Mouse (Mus musculus) hindbrain, postnatal 0 days (tissue): Measurements from ENCODE around the gene Hint1. TPM values are rescaled to one million over a fixed set of nuclear protein-coding genes. Genes with fewer than 3 reads are reported as not detected.

Source experiments
- ATAC-seq: fragments of 200-750 bp; cut with Nextera tagmentation; 2 replicates; pipeline ENCODE4 v1.8.0; 2017; ENCODE audit warnings: mild to moderate bottlenecking, moderate TSS enrichment, moderate library complexity
- DNase-seq: peaks from one replicate; pipeline ENCODE4 v3.0.0-alpha.2; 2015; ENCODE audit warnings: low spot score
- H3K27ac ChIP-seq: fragments of 300-500 bp; sonication (generic); 2 replicates; pipeline ENCODE4 v1.5.1; 2014; ENCODE audit warnings: mild to moderate bottlenecking
- H3K27me3 ChIP-seq: fragments of 300-500 bp; sonication (generic); 2 replicates; pipeline ENCODE4 v1.6.1; 2014; ENCODE audit warnings: low read length, mixed read lengths; ENCODE audit not compliant: insufficient read depth
- H3K36me3 ChIP-seq: fragments of 300-500 bp; sonication (generic); 2 replicates; pipeline ENCODE4 v1.6.1; 2014; ENCODE audit warnings: low read length, mixed read lengths; ENCODE audit not compliant: insufficient read depth
- H3K4me1 ChIP-seq: fragments of 300-500 bp; sonication (generic); 2 replicates; pipeline ENCODE4 v1.6.1; 2014; ENCODE audit warnings: antibody characterized with exemption, low read length, mixed read lengths; ENCODE audit not compliant: insufficient read depth
- H3K4me2 ChIP-seq: fragments of 300-500 bp; sonication (generic); 2 replicates; pipeline ENCODE4 v1.6.1; 2014; ENCODE audit warnings: low read depth, mild to moderate bottlenecking, low read length, moderate library complexity, mixed read lengths
- H3K4me3 ChIP-seq: fragments of 300-500 bp; sonication (generic); 2 replicates; pipeline ENCODE4 v1.5.1; 2014; ENCODE audit warnings: low read length
- H3K9ac ChIP-seq: fragments of 300-500 bp; sonication (generic); replicated peaks from 2 replicates; pipeline ENCODE4 v1.6.1; 2014; ENCODE audit warnings: mild to moderate bottlenecking, low read length, moderate library complexity, mixed read lengths
- H3K9me3 ChIP-seq: fragments of 300-500 bp; sonication (generic); 2 replicates; pipeline ENCODE4 v1.6.1; 2016; ENCODE audit warnings: low read length, mixed read lengths
- CTCF ChIP-seq: IDR thresholded peaks from 2 replicates; pipeline ENCODE4 v1.5.1; 2016; ENCODE audit warnings: antibody characterized with exemption, control low read depth, low read depth
- WGBS: fragments of 180-500 bp; shearing (Covaris S2); extraction: QIAGEN DNeasy Blood & Tissue Kit; methylation state at CpG from one replicate; pipeline ENCODE4 v1.1.7; 2014; 5-methylcytosine and 5-hydroxymethylcytosine counted together
- polyA plus RNA-seq: library from polyadenylated mRNA; unstranded; fragments of >200 nt; fragmentation: Nextera tagmentation; extraction: Ambion mirVana; gene quantifications from 2 replicates; pipeline ENCODE4 v1.2.1, GENCODE M21; 2015
- total RNA-seq: library from RNA; depleted of rRNA; stranded (reverse); fragments of >200 nt; gene quantifications from 2 replicates; pipeline ENCODE4 v1.2.3, GENCODE M21; 2014

Gene Hint1
- total and polyA plus RNA-seq, 2 experiments from 2014 or later: 521 to 1,077 TPM

GRCm38 (mm10) chr11:54903940-54904706 is 37.9 kb downstream of the Hint1 start:
- DNase-seq: peak; percentile 57
- H3K4me2 ChIP-seq: no peak overlapping the region
- no peak for TF ChIP-seq CTCF
- H3K9me3 ChIP-seq: no peaks in the 10 kb centered on the region
- no peaks in the 10 kb centered on the region for H3K36me3 ChIP-seq
- WGBS: 51% methylated on average over 4 of the region's 4 CpGs
- no peak overlapping the region for H3K27ac ChIP-seq
- H3K4me1 ChIP-seq: peaks cover 5% of the 10 kb centered on the region
- H3K4me3 ChIP-seq: no peak overlapping the region
- peak; percentile 81 for ATAC-seq
- H3K27me3 ChIP-seq: no peaks in the 10 kb centered on the region
- no peak overlapping the region for H3K9ac ChIP-seq

DNA sequence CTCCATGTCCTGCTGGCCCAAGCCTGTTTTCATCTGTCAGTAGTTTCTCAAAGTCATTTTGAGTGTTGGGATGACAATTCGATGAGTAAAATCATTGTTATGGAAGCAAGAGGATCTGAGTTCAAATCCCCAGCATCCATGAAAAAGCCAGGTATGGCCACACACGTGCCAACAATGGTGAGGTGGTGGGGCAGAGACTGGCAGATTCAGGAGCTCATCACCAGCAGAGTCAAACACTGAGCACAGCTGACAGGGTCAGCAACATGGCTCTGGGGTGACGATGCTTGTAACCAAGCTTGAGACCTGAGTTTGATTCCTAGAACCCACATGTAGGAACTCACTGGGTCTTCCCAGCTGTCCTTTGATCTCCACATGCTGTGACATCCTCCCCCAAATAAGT is 38.9 kb downstream of the Hint1 start:
- no peaks in the 10 kb centered on the region for H3K9me3 ChIP-seq
- H3K4me2 ChIP-seq: no peak overlapping the region
- no peak for TF ChIP-seq CTCF
- no peak overlapping the region for H3K27ac ChIP-seq
- DNase-seq (no peak), ATAC-seq (no peak)
- H3K36me3 ChIP-seq: no peaks in the 10 kb centered on the region
- H3K27me3 ChIP-seq: no peaks in the 10 kb centered on the region
- no peak overlapping the region for H3K9ac ChIP-seq
- no peak overlapping the region for H3K4me3 ChIP-seq
- H3K4me1 ChIP-seq: peaks cover 5% of the 10 kb centered on the region
- 64% methylated on average over 3 of the region's 3 CpGs for WGBS

DNA sequence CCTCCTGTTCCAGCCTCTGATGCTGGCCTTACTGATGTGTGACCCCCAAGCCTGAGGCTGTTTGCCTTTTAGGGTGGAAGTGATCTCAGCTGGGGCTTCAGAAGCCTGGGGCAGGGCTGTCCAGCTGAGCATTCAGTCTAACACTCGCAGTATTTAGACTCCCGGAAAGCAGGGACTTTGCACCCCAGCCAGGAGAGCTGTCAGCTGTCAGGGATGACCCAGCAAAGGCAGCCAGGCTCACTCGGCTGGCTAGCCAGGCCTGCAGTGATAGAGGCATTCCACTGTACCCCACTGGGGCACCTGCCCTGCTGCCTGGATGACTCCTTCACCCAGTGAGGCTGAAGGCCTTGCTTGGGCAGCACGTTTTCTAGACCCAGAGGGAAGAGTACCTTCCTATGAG is 39.7 kb downstream of the Hint1 start:
- H3K9ac ChIP-seq: no peak overlapping the region
- DNase-seq (no peak), ATAC-seq (no peak)
- no peak for TF ChIP-seq CTCF
- WGBS: 49% methylated on average over 4 of the region's 4 CpGs
- H3K27me3 ChIP-seq: no peaks in the 10 kb centered on the region
- no peak overlapping the region for H3K27ac ChIP-seq
- no peaks in the 10 kb centered on the region for H3K9me3 ChIP-seq
- 0 out of 2 replicates have a peak, but pooled peaks cover 6% of the 10 kb centered on the region for H3K36me3 ChIP-seq
- no peak overlapping the region for H3K4me3 ChIP-seq
- no peak overlapping the region for H3K4me2 ChIP-seq
- H3K4me1 ChIP-seq: peaks cover 5% of the 10 kb centered on the region

DNA sequence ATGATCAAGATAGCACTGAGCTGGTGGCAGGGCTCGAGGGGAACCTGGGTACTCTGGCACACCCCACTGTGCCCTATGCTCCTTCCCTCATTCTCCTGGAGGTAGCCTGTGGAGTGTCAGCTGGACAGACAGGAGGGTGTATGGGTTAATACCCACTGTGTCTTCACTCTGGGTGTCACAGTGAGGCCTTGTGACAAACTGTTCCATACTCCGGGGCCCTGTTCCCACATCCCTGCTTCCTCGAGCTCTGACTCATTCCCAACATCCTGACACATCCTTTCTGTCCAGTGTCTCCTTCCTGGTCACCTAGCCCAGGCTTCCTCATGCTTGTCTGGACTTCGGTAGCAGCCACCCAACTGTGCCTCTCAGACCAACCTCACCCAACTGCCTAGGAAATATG is 40.3 kb downstream of the Hint1 start:
- Histone ChIP-seq H3K4me3 (no peak overlapping the region), H3K4me1 (peaks cover 5% of the 10 kb centered on the region), H3K27me3 (no peaks in the 10 kb centered on the region), H3K36me3 (peaks cover 6% of the 10 kb centered on the region; the same call in 1 of the 2 replicates), H3K4me2 (no peak overlapping the region), H3K9ac (no peak overlapping the region), H3K27ac (no peak overlapping the region), H3K9me3 (no peaks in the 10 kb centered on the region)
- ATAC-seq: no peak
- TF ChIP-seq CTCF: no peak
- no peak for DNase-seq
- 81% methylated on average over 4 of the region's 4 CpGs for WGBS

- Histone ChIP-seq H3K4me2 (no peak overlapping the region), H3K27me3 (no peaks in the 10 kb centered on the region), H3K9ac (no peak overlapping the region), H3K36me3 (peaks cover 6% of the 10 kb centered on the region; the same call in 1 of the 2 replicates), H3K4me1 (peaks cover 5% of the 10 kb centered on the region), H3K9me3 (no peaks in the 10 kb centered on the region), H3K27ac (no peak overlapping the region), H3K4me3 (no peak overlapping the region)
- no peak for TF ChIP-seq CTCF
- DNase-seq (no peak), ATAC-seq (no peak)
- 93% methylated on average over 5 of the region's 5 CpGs for WGBS
Observed at GRCm38 (mm10) chr11:54907259-54907658, 41.1 kb downstream of the Hint1 start.

DNA sequence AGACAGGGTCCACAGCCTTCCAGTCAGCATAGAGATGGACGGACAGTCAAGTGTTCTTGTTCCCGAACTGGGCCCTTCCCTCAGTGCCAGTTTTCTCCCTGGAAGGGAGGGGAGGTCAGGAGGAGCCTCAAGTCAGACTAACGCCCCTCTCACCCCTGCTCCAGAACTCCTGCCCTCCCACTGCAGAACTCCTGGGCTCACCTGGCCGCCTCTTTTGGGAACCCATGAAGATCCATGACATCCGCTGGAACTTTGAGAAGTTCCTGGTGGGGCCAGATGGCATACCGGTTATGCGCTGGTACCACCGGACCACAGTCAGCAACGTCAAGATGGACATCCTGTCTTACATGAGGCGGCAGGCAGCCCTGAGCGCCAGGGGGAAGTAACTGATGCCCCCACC is 43.1 kb downstream of the Hint1 start:
- DNase-seq (no peak), ATAC-seq (no peak)
- H3K4me2 ChIP-seq: no peak overlapping the region
- H3K4me1 ChIP-seq: no peaks in the 10 kb centered on the region
- H3K27me3 ChIP-seq: no peaks in the 10 kb centered on the region
- no peaks in the 10 kb centered on the region for H3K9me3 ChIP-seq
- no peak overlapping the region for H3K4me3 ChIP-seq
- no peak overlapping the region for H3K27ac ChIP-seq
- H3K9ac ChIP-seq: no peak overlapping the region
- no peak for TF ChIP-seq CTCF
- H3K36me3 ChIP-seq: peaks cover 6% of the 10 kb centered on the region; the same call in 1 of the 2 replicates
- 92% methylated on average over 11 of the region's 11 CpGs for whole genome bisulfite sequencing

DNA sequence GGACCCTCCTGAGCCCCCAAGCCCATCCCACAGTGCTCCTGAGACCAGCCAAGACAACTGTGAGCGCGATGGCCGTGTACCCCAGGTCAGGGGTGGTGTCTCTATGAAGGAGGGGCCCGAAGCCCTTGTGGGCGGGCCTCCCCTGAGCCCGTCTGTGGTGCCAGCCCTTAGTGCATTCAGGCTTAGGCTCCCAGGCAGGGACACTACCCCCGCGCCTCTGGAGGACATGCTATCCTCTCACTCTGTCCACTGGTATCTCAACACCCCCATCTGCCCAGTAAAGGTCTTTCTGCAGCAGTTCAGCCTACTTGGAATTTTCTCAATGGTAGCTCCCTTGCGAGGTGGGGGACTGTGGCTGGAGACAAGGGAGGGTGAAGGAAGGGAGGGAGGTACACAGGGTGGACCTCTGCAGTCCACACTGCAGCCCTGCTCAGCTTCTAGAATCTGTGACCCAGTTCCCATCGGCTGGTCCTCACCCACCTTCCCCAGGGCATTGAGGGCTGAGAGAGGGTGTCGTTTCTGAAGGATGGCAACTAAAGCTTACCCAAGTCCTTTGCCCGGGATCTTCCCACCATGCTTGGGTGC is 44.0 kb downstream of the Hint1 start:
- Histone ChIP-seq H3K4me2 (no peak overlapping the region), H3K27ac (no peak overlapping the region), H3K36me3 (peaks cover 8% of the 10 kb centered on the region; the same call in 1 of the 2 replicates), H3K4me1 (no peaks in the 10 kb centered on the region), H3K9ac (no peak overlapping the region), H3K9me3 (no peaks in the 10 kb centered on the region), H3K4me3 (no peak overlapping the region), H3K27me3 (no peaks in the 10 kb centered on the region)
- TF ChIP-seq CTCF: no peak
- 87% methylated on average over 12 of the region's 12 CpGs for WGBS
- no peak for ATAC-seq
- DNase-seq: no peak
